Mouse (Mus musculus): ENCODE data around the gene Has1. TPM values are rescaled to one million over a fixed set of nuclear protein-coding genes. Genes with fewer than 3 reads are reported as not detected.

The Has1 gene
- total RNA-seq, 2 experiments from 2014 or later: 0.20 to 0.67 TPM

GRCm38 (mm10) chr17:17795527-17795926 lies 59.5 kb downstream of the Has1 start:
- DNase-seq (ENCODE audit: low spot score in 2 of 2): no peak

Small RNA genes lying within 50 kb of the gene (microRNA-seq; reads per million reads assigned to microRNA genes)
- gene Gm25927 (0 reads per million in 2 experiments), gene Mir125a (17,736 to 18,110 reads per million in 2 experiments), gene Mir99b (4,420 to 10,326 reads per million in 2 experiments), gene Mirlet7e (0 reads per million in 2 experiments)

Other genes with a start within 250 kb of the Has1 start
- gene Lnpep, start 230.2 kb downstream of the Has1 start, total RNA-seq (2021): 10 to 100 TPM; 98.8 TPM
- gene Vmn2r90, start 151.5 kb downstream of the Has1 start, total RNA-seq (2021): not detected
- gene Spaca6, start 28.0 kb downstream of the Has1 start, total RNA-seq (2021): 10 to 100 TPM; 64.4 to 80.9 TPM
- gene Fpr1, start 28.7 kb upstream of the Has1 start, total RNA-seq (2021): not detected
- gene Fpr2, start 32.6 kb upstream of the Has1 start, total RNA-seq (2021): not detected
- not detected for gene Fpr3, start 32.6 kb upstream of the Has1 start, total RNA-seq (2021)
- not detected for gene Fpr-rs4, start 166.5 kb upstream of the Has1 start, total RNA-seq (2021)
- gene Vmn2r124, start 194.2 kb upstream of the Has1 start, total RNA-seq (2021): under 1 TPM in 1 of 2 experiments, not detected in 1; 0.05 TPM
- not detected for gene Vmn2r91, start 229.8 kb upstream of the Has1 start, total RNA-seq (2021)